Mouse (Mus musculus): ENCODE results near the gene Timm10. TPM values are rescaled to one million over a fixed set of nuclear protein-coding genes. Genes with fewer than 3 reads are reported as not detected.
"Not testable (repeated sequence)": the region's sequence is repeated elsewhere in the genome, so short reads cannot be mapped to it uniquely, and the experiment has no call there.

Timm10 gene
- polyA plus RNA-seq, 1 experiment from 2014 or later: 90.7 TPM

DNA sequence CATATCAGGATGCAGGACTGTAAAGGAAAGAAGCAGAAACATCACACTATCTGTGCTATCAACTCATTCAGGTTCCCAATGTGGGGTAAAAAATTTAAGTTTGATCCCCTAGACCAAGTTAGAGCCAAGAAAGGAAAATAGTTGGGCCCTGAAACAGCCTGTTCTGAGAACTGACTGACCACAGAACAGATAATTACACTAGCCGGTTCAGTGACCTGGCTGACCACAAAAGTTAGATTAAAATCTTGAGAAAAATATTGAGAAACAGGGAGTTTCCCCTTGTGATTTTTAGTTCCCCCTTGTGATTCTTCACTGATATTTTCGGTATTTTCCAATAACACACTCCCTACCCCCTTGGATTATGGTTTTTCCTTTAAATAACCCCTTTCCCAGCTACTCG lies 32.9 kb upstream of the Timm10 start:
- Histone ChIP-seq H3K9ac (ENCODE audit: low read length) (no peak overlapping the region), H3K4me3 (ENCODE audit: low read depth, low read length) (no peak overlapping the region), H3K27ac (ENCODE audit: low read depth, low read length) (no peak overlapping the region), H3K4me2 (ENCODE audit: low read length) (no peak overlapping the region), H3K9me3 (replicated peaks; ENCODE audit: control insufficient read depth, low read length) (no peaks in the 10 kb centered on the region), H3K27me3 (replicated peaks; ENCODE audit: control insufficient read depth, insufficient read depth, low read length) (no peaks in the 10 kb centered on the region), H3K36me3 (ENCODE audit: control insufficient read depth, insufficient read depth, low read length) (no peaks in the 10 kb centered on the region), H3K4me1 (ENCODE audit: control insufficient read depth, insufficient read depth, low read length) (no peaks in the 10 kb centered on the region)
- DNase-seq (ENCODE audit: low spot score): no peak
- no peak for ATAC-seq
- WGBS: 83% methylated on average over 3 of the region's 3 CpGs

DNA sequence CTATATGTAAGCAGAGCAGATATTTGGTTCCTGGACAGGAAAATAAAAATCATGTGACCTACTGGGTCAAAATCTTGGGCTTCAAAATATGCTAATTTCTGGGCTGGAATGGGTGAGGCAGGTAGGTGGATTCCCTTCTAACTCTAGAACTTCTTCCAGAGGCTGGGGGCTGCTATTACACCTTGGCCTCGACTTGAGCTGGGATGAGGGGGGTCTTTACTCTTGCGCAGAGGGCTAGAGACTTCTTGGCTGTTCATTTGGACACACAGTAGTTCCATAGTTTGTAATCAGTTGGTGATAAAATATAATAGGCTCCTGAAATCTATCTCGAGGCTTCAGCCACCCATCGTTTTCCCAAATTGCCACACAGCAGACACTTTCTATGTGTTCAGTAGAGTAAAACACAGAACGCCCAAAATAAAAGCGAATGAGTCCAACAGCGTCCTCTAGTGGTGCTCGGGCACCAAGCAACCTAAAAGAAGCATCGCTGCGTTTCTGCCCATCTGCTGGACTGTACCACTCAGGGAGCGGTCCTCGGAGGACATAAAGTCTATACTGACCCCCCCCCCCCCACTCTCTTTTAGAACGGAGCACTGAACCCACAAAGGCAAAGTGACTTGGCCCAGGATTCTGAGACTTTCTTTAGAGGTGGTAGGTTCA lies 28.8 kb upstream of the Timm10 start:
- Histone ChIP-seq H3K4me3 (ENCODE audit: low read depth, low read length) (peak overlapping the region; percentile 46), H3K9ac (ENCODE audit: low read length) (peak overlapping the region; percentile 62), H3K4me1 (ENCODE audit: control insufficient read depth, insufficient read depth, low read length) (no peaks in the 10 kb centered on the region), H3K27me3 (replicated peaks; ENCODE audit: control insufficient read depth, insufficient read depth, low read length) (no peaks in the 10 kb centered on the region), H3K27ac (ENCODE audit: low read depth, low read length) (no peak overlapping the region), H3K36me3 (ENCODE audit: control insufficient read depth, insufficient read depth, low read length) (no peaks in the 10 kb centered on the region), H3K9me3 (replicated peaks; ENCODE audit: control insufficient read depth, low read length) (no peaks in the 10 kb centered on the region), H3K4me2 (ENCODE audit: low read length) (peak overlapping the region; percentile 80)
- 9% methylated on average over 13 of the region's 13 CpGs for WGBS
- peak; percentile 91 for DNase-seq (ENCODE audit: low spot score)
- peak; percentile 73 for ATAC-seq

DNA sequence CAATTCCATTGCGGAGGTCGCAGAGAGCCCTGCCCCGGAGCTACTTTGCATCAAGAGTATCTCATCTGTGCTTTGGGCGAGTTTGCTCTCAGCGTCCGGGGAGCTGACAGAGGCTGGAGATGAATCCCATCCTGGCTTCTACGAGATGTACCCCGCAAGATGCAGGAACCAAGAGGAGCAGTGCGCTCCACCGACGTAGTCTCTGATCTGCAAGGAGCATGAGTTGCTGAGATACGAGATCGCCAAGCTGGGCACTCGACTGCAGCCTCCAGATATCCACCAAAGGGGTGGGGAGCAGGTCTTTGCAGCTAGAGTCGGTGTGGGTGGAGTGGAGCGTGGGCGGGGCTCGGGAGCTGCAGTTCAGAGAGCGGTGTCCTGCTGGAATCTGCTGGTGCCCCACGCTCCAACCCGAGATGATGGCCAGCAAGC lies 28.3 kb upstream of the Timm10 start, which contains the start of gene Ube2l6:
Gene Ube2l6 (plus strand): TSS at position 336 of the 429 bp plus-strand sequence.
- DNase-seq (ENCODE audit: low spot score) (peak; percentile 70), ATAC-seq (peak; percentile 79)
- under 1% methylated on average over 21 of the region's 21 CpGs for WGBS
- H3K36me3 ChIP-seq (ENCODE audit: control insufficient read depth, insufficient read depth, low read length): no peaks in the 10 kb centered on the region
- H3K4me3 ChIP-seq (ENCODE audit: low read depth, low read length): peak within 1 kb of the TSS; percentile 46
- H3K27me3 ChIP-seq (replicated peaks; ENCODE audit: control insufficient read depth, insufficient read depth, low read length): no peaks in the 10 kb centered on the region
- peak within 1 kb of the TSS; percentile 62 for H3K9ac ChIP-seq (ENCODE audit: low read length)
- H3K4me1 ChIP-seq (ENCODE audit: control insufficient read depth, insufficient read depth, low read length): no peaks in the 10 kb centered on the region
- H3K9me3 ChIP-seq (replicated peaks; ENCODE audit: control insufficient read depth, low read length): no peaks in the 10 kb centered on the region
- H3K4me2 ChIP-seq (ENCODE audit: low read length): peak within 1 kb of the TSS; percentile 80
- H3K27ac ChIP-seq (ENCODE audit: low read depth, low read length): no peak within 1 kb of the TSS

DNA sequence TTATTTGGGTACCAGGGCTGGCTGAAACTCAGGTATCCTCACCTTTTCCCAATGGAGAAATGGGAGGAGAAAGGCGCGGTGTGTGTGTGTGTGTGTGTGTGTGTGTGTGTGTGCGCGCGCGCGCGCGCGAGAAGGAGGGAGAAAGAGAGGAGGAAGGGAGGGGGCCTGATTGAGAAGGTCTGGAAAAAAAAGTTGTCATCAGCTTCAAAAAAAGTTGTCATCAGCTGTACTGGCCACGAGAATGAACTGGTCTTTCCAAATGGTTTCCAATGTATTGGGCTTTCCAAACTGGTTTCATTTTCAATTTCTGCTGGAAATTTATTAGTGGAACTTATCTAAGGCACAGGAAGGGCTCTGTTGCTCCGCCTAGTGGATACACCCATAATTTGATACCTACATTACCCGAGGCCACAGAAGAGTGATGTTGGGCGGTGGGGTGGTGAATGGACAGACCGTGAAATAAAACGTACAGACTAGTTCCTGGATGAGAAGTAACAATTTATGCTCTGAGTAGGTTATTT lies 27.7 kb upstream of the Timm10 start:
- 4% methylated on average over 16 of the region's 16 CpGs for WGBS
- peak; percentile 84 for ATAC-seq
- no peaks in the 10 kb centered on the region for H3K9me3 ChIP-seq (replicated peaks; ENCODE audit: control insufficient read depth, low read length)

DNA sequence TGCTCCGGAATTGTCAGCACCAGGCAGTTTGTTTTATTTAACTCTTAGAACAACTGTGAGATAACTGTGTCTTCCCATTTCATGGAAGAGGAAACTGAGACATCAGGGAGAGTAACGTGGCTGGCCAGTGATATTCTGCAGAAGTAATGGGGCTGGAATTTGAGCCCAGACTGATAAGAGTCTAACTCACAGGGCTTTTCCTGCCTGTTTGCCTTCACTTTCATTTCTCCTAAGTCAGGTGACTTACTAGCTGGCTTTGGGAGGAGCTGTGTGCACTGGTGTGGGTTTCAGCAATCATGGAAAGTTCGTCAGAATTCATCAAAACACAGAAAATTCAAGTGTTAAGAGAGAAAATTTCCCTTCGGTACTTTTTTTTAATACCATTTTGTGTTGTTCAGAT lies 26.5 kb upstream of the Timm10 start:
- DNase-seq (ENCODE audit: low spot score) (no peak), ATAC-seq (no peak)
- Histone ChIP-seq H3K9me3 (replicated peaks; ENCODE audit: control insufficient read depth, low read length) (no peaks in the 10 kb centered on the region), H3K4me3 (ENCODE audit: low read depth, low read length) (no peak overlapping the region), H3K27ac (ENCODE audit: low read depth, low read length) (no peak overlapping the region), H3K9ac (ENCODE audit: low read length) (no peak overlapping the region), H3K27me3 (replicated peaks; ENCODE audit: control insufficient read depth, insufficient read depth, low read length) (no peaks in the 10 kb centered on the region), H3K4me2 (ENCODE audit: low read length) (no peak overlapping the region), H3K4me1 (ENCODE audit: control insufficient read depth, insufficient read depth, low read length) (no peaks in the 10 kb centered on the region), H3K36me3 (ENCODE audit: control insufficient read depth, insufficient read depth, low read length) (no peaks in the 10 kb centered on the region)
- WGBS: 85% methylated on average over 4 of the region's 4 CpGs

More for the DNA sequence above, 27.7 kb upstream of the Timm10 start:
- Histone ChIP-seq H3K4me1 (ENCODE audit: control insufficient read depth, insufficient read depth, low read length) (no peaks in the 10 kb centered on the region), H3K27ac (ENCODE audit: low read depth, low read length) (no peak overlapping the region), H3K9ac (ENCODE audit: low read length) (peak overlapping the region; percentile 62), H3K27me3 (replicated peaks; ENCODE audit: control insufficient read depth, insufficient read depth, low read length) (no peaks in the 10 kb centered on the region), H3K4me3 (ENCODE audit: low read depth, low read length) (peak overlapping the region; percentile 46), H3K4me2 (ENCODE audit: low read length) (peak overlapping the region; percentile 80), H3K36me3 (ENCODE audit: control insufficient read depth, insufficient read depth, low read length) (no peaks in the 10 kb centered on the region)
- peak; percentile 86 for DNase-seq (ENCODE audit: low spot score)

DNA sequence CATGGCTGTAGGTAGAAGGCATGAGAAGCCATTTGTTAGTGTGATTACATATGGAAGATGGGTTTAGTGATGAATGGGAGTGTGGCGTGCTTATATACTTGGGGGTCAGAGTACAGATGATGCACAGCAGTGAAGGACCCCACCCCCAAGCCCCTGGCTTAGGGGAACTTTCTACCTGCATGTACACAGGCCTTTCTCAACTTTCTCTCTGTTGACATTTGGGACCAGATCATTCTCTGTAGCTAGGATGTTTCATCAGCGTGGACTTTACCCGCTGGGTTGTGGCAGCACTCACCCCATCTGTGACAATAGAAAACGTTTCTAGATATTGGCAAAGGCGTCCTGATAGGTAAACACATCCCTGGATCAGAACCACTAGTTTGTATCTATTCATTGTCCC lies 25.6 kb upstream of the Timm10 start:
- H3K27me3 ChIP-seq (replicated peaks; ENCODE audit: control insufficient read depth, insufficient read depth, low read length); DNase-seq (ENCODE audit: low spot score); H3K36me3 ChIP-seq (ENCODE audit: control insufficient read depth, insufficient read depth, low read length); ATAC-seq; H3K4me2 ChIP-seq (ENCODE audit: low read length); H3K27ac ChIP-seq (ENCODE audit: low read depth, low read length); H3K4me3 ChIP-seq (ENCODE audit: low read depth, low read length); H3K9ac ChIP-seq (ENCODE audit: low read length); H3K4me1 ChIP-seq (ENCODE audit: control insufficient read depth, insufficient read depth, low read length); H3K9me3 ChIP-seq (replicated peaks; ENCODE audit: control insufficient read depth, low read length): not testable (repeated sequence)
- 78% methylated on average over 5 of the region's 5 CpGs for WGBS

DNA sequence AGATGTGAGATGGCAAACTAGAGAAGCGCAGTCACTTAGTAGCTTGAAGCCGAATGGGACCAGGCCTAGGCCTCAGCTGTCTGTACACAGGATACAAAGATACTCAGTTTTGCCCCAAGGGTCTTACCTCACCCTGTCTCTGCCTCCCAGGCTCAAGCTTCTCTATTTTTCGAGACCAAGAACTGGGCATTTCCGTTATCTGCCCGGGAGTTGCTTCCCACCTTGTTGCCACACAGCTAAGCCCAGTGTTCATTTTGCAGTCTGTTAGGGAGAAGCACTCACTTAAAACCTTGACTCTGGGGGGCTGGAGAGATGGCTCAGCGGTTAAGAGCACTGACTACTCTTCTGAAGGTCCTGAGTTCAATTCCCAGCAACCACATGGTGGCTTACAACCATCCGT lies 22.8 kb upstream of the Timm10 start:
- H3K9me3 ChIP-seq (replicated peaks; ENCODE audit: control insufficient read depth, low read length): no peaks in the 10 kb centered on the region
- 86% methylated on average over 7 of the region's 7 CpGs for WGBS
- ATAC-seq (no peak), DNase-seq (ENCODE audit: low spot score) (no peak)
- no peaks in the 10 kb centered on the region for H3K4me1 ChIP-seq (ENCODE audit: control insufficient read depth, insufficient read depth, low read length)
- no peak overlapping the region for H3K4me2 ChIP-seq (ENCODE audit: low read length)
- no peak overlapping the region for H3K9ac ChIP-seq (ENCODE audit: low read length)
- no peaks in the 10 kb centered on the region for H3K27me3 ChIP-seq (replicated peaks; ENCODE audit: control insufficient read depth, insufficient read depth, low read length)
- H3K27ac ChIP-seq (ENCODE audit: low read depth, low read length): no peak overlapping the region
- H3K4me3 ChIP-seq (ENCODE audit: low read depth, low read length): no peak overlapping the region
- H3K36me3 ChIP-seq (ENCODE audit: control insufficient read depth, insufficient read depth, low read length): no peaks in the 10 kb centered on the region

DNA sequence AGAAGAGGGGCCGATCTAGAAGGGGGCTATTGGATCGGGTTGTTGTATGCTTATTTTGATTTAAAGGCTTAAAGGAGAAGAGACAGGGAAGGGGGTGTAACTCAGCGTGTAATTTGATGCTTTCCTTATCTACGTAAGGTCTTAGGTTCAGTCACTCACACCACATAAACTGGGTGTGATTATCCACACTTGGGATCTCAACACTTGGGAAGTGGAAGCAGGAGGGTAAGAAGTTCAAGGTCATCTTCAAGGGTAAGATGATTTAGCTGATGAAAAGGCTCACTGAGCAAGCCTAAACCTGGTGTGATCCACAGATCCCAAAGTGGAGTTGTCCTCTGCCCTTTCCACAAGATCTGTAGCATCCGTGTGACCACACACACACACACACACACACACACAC lies 20.3 kb upstream of the Timm10 start:
- Histone ChIP-seq H3K36me3 (ENCODE audit: control insufficient read depth, insufficient read depth, low read length) (no peaks in the 10 kb centered on the region), H3K4me1 (ENCODE audit: control insufficient read depth, insufficient read depth, low read length) (peaks cover 8% of the 10 kb centered on the region), H3K4me3 (ENCODE audit: low read depth, low read length) (no peak overlapping the region), H3K9ac (ENCODE audit: low read length) (no peak overlapping the region), H3K27me3 (replicated peaks; ENCODE audit: control insufficient read depth, insufficient read depth, low read length) (no peaks in the 10 kb centered on the region), H3K9me3 (replicated peaks; ENCODE audit: control insufficient read depth, low read length) (no peaks in the 10 kb centered on the region), H3K27ac (ENCODE audit: low read depth, low read length) (no peak overlapping the region), H3K4me2 (ENCODE audit: low read length) (no peak overlapping the region)
- no peak for DNase-seq (ENCODE audit: low spot score)
- ATAC-seq: no peak
- 73% methylated on average over 5 of the region's 5 CpGs for WGBS

DNA sequence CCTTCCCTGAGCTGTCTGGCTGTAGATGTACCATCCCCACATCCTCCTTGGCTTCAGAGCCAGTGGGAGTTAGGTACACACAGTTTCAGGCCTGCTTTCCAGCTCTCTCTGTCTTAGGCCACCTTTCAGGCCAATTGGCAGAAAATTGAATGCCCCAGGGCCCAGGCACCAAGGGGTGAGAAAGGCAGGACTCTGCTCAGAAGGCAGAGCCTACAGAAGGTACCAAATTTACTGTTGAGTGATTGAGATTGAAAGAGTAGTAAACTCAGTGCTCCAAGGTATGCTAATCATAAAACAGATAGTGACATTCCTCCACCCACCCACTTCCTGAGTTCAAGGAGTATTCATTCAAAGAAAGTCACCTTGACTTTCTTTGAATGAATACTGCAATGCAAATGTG lies 17.5 kb upstream of the Timm10 start:
- no peaks in the 10 kb centered on the region for H3K9me3 ChIP-seq (replicated peaks; ENCODE audit: control insufficient read depth, low read length)
- no peak overlapping the region for H3K4me3 ChIP-seq (ENCODE audit: low read depth, low read length)
- H3K27me3 ChIP-seq (replicated peaks; ENCODE audit: control insufficient read depth, insufficient read depth, low read length): no peaks in the 10 kb centered on the region
- no peak for DNase-seq (ENCODE audit: low spot score)
- ATAC-seq: no peak
- H3K4me2 ChIP-seq (ENCODE audit: low read length): no peak overlapping the region
- peaks cover 8% of the 10 kb centered on the region for H3K4me1 ChIP-seq (ENCODE audit: control insufficient read depth, insufficient read depth, low read length)
- no peak overlapping the region for H3K27ac ChIP-seq (ENCODE audit: low read depth, low read length)
- H3K9ac ChIP-seq (ENCODE audit: low read length): no peak overlapping the region
- no peaks in the 10 kb centered on the region for H3K36me3 ChIP-seq (ENCODE audit: control insufficient read depth, insufficient read depth, low read length)
